Mouse (Mus musculus): Measurements from ENCODE around the gene Rnf44.

GRCm38 (mm10) chr13:54660877-54661276 is 32.8 kb downstream of the Rnf44 start:
- no peak for TF ChIP-seq POLR2A (IDR thresholded peaks at IDR 0.05; ENCODE audit: borderline replicate concordance, control insufficient read depth, low read depth, low read length)
- no peak for TF ChIP-seq CTCF (IDR thresholded peaks at IDR 0.05; ENCODE audit: control insufficient read depth, insufficient read depth, low read length)
